Mouse (Mus musculus) fat pad, adult 2 months (tissue): ENCODE data around the gene Mmp11.
A peak's percentile ranks its signal among the peaks of the same experiment; 100 is the strongest.
"Not testable (repeated sequence)": the region's sequence is repeated elsewhere in the genome, so short reads cannot be mapped to it uniquely, and the experiment has no call there.

ENCODE experiments used
- DNase-seq: peaks from one replicate; pipeline ENCODE4 v3.0.0-alpha.2; 2011; ENCODE audit warnings: low read depth, low spot score; ENCODE audit errors: extremely low read depth

Gene Mmp11

GRCm38 (mm10) chr10:75898846-75899245 is 37.5 kb downstream of the Mmp11 start:
- DNase-seq, result peak; percentile 92

- no peak for DNase-seq
These were observed 38.2 kb downstream of the Mmp11 start for GRCm38 (mm10) chr10:75898039-75898564.

- no peak for DNase-seq
These were observed 38.9 kb downstream of the Mmp11 start for GRCm38 (mm10) chr10:75897373-75897772.

- DNase-seq, result no peak
These were observed 40.1 kb downstream of the Mmp11 start for GRCm38 (mm10) chr10:75896208-75896607.

- no peak for DNase-seq
These were observed 40.6 kb downstream of the Mmp11 start for GRCm38 (mm10) chr10:75895730-75896129.

GRCm38 (mm10) chr10:75894601-75895000 is 41.7 kb downstream of the Mmp11 start:
- DNase-seq, result no peak

GRCm38 (mm10) chr10:75893089-75893750 is 43.1 kb downstream of the Mmp11 start, which contains the start of gene Derl3:
TSS of gene Derl3 (plus strand) at chr10:75893413.
- DNase-seq, result peak; percentile 80

- no peak for DNase-seq
These were observed 46.7 kb downstream of the Mmp11 start for GRCm38 (mm10) chr10:75889406-75890153.

GRCm38 (mm10) chr10:75887504-75887903 is 48.8 kb downstream of the Mmp11 start:
- DNase-seq, result not testable (repeated sequence)

GRCm38 (mm10) chr10:75884742-75885141 is 51.6 kb downstream of the Mmp11 start:
- no peak for DNase-seq

GRCm38 (mm10) chr10:75883232-75883552 is 53.1 kb downstream of the Mmp11 start:
- DNase-seq, result no peak

GRCm38 (mm10) chr10:75882433-75883231 is 53.7 kb downstream of the Mmp11 start:
- DNase-seq, result no peak

GRCm38 (mm10) chr10:75881578-75882432 is 54.5 kb downstream of the Mmp11 start:
- no peak for DNase-seq

GRCm38 (mm10) chr10:75880771-75881577 is 55.3 kb downstream of the Mmp11 start:
- DNase-seq, result peak; percentile 84

GRCm38 (mm10) chr10:75880351-75880750 is 55.9 kb downstream of the Mmp11 start:
- no peak for DNase-seq

GRCm38 (mm10) chr10:75878836-75879235 is 57.5 kb downstream of the Mmp11 start:
- no peak for DNase-seq

- no peak for DNase-seq
These were observed 62.6 kb downstream of the Mmp11 start for GRCm38 (mm10) chr10:75873543-75874170.
